Mouse (Mus musculus) cerebellum, adult 2 months (tissue): ENCODE data around the gene Tspan9.

Experiments
- CTCF ChIP-seq: fragments of 200-500 bp; IDR thresholded peaks from 2 replicates; pipeline ENCODE4 v1.5.1; 2011; ENCODE audit warnings: low read depth, mild to moderate bottlenecking, control low read depth, low read length, moderate library complexity, borderline replicate concordance; ENCODE audit not compliant: insufficient read depth
- POLR2A ChIP-seq: fragments of 200-500 bp; IDR thresholded peaks from 2 replicates; pipeline ENCODE4 v1.6.1; 2011; ENCODE audit warnings: low read length, control low read depth, borderline replicate concordance; ENCODE audit not compliant: insufficient read depth

DNA sequence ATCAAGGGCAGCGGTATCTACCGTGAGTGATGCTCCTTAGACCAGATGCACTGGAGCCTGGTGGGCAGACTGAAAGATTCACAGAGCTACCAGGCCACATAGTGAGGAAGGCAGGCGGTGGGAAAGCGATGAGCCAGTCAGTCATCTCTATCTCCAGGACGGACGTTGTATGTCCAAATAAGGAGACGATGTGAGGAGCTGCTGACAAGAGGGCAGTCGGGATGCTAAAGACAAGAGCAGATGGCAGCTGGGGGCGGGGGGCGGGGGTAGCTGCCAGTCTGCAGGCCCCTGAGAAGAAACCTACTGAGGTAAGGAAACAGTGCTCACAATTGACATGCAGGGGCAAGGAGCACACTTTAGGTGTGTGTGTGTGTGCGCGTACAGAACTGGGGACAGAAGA lies 22.6 kb downstream of the Tspan9 start:
- TF ChIP-seq CTCF, result no peak
- no peak for TF ChIP-seq POLR2A
